In the genomic region with DNA sequence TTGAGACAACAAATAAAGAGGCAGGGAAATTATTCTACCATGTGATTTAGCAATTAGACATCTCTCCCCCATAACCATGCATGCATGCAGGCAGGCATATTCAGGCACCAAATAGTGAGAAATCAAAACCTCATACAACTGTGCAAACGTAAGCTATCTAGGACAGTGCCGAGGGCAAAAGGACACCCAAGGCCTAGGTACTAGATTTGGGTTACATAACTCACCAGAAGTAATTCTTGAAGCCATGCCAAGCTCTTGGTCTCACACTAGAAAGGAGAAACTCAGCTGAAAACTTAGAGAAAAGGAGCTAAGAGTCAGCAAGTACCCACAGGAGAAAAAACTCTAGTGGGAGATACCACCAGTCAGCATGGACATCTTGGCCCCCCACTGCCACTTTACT, we compare ENCODE assay signal across 14 mouse cellular contexts.
"Had no signal": no experiment of that assay in that cellular context is flagged by ENCODE, and none has a peak within 500 bp of the region (broad histone marks: within the 10 kb centered on the region; RNA-seq: fewer than 3 reads in every experiment).

No protein-coding gene starts in this region.

- H3K4me3 ChIP-seq: layer of hippocampus, adult 2 months; limb, embryonic 13.5 days; liver, embryonic 12.5 days; midbrain, embryonic 10.5 days; myocyte; neural tube, embryonic 15.5 days had no signal

- DNase-seq: left cerebral cortex, postnatal 4 days; lung, embryonic 14.5 days; lung, postnatal 10 days; lung, postnatal 4 days; spleen, adult 18-20 months; thymus, adult 18-20 months; thymus, postnatal 14 days had no signal

- H3K9ac ChIP-seq: limb, embryonic 13.5 days; liver, embryonic 12.5 days; lung, embryonic 14.5 days; neural tube, embryonic 15.5 days had no signal

- H3K36me3 ChIP-seq: limb, embryonic 13.5 days; liver, embryonic 12.5 days; midbrain, embryonic 10.5 days; neural tube, embryonic 15.5 days had no signal

- H3K9me3 ChIP-seq: limb, embryonic 13.5 days; liver, embryonic 12.5 days; midbrain, embryonic 10.5 days; neural tube, embryonic 15.5 days had no signal

- H3K4me1 ChIP-seq: limb, embryonic 13.5 days; liver, embryonic 12.5 days; midbrain, embryonic 10.5 days; neural tube, embryonic 15.5 days had no signal

- ATAC-seq: intestine, embryonic 16.5 days; liver, embryonic 12.5 days had no signal

- H3K27me3 ChIP-seq: limb, embryonic 13.5 days; liver, embryonic 12.5 days; neural tube, embryonic 15.5 days had no signal

- H3K4me2 ChIP-seq: limb, embryonic 13.5 days; liver, embryonic 12.5 days; lung, embryonic 14.5 days; neural tube, embryonic 15.5 days had no signal

- H3K27ac ChIP-seq: layer of hippocampus, adult 2 months; limb, embryonic 13.5 days; liver, embryonic 12.5 days; midbrain, embryonic 10.5 days; neural tube, embryonic 15.5 days had no signal
